Mouse (Mus musculus): Measurements from ENCODE around the gene Rnf121. TPM values are rescaled to one million over a fixed set of nuclear protein-coding genes. Genes with fewer than 3 reads are reported as not detected.

The Rnf121 gene
- 21.9 and 22.3 TPM in 2 replicates for polyA plus RNA-seq (2015; fragmentation: Nextera tagmentation; extraction: Ambion mirVana)

GRCm38 (mm10) chr7:102065046-102065891 lies at the start of gene Rnf121, which contains the start of the genes Xndc1 and Xntrpc:
Gene Rnf121, minus strand, starts transcription at chr7:102065469.
Gene Xndc1, plus strand, starts transcription at chr7:102065511.
Gene Xntrpc, plus strand, starts transcription at chr7:102065713.
- peak; percentile 97 for ATAC-seq
- Histone ChIP-seq H3K4me3 (ENCODE audit: low read depth, low read length) (peak within 1 kb of the TSS; percentile 70), H3K4me1 (replicated peaks; ENCODE audit: control insufficient read depth, insufficient read depth, low read length) (peaks cover 17% of the 10 kb centered on the region; the same call in 1 of the 2 replicates), H3K36me3 (ENCODE audit: control insufficient read depth, insufficient read depth) (no peaks in the 10 kb centered on the region), H3K9me3 (ENCODE audit: control insufficient read depth) (no peaks in the 10 kb centered on the region), H3K27ac (ENCODE audit: low read depth, low read length) (peak within 1 kb of the TSS; percentile 60), H3K27me3 (replicated peaks; ENCODE audit: control insufficient read depth, insufficient read depth, low read length) (no peaks in the 10 kb centered on the region), H3K4me2 (replicated peaks; ENCODE audit: low read depth) (peak within 1 kb of the TSS; percentile 72), H3K9ac (ENCODE audit: low read depth, low read length) (peak within 1 kb of the TSS; percentile 53)
- no peak for TF ChIP-seq CTCF (IDR thresholded peaks at IDR 0.05; ENCODE audit: low read depth)
- under 1% methylated on average over 56 of the region's 56 CpGs for WGBS

GRCm38 (mm10) chr7:102113151-102113729 lies 48.0 kb upstream of the Rnf121 start:
- Histone ChIP-seq H3K36me3 (ENCODE audit: control insufficient read depth, insufficient read depth) (peaks cover 3% of the 10 kb centered on the region; the same call in 1 of the 2 replicates), H3K9me3 (ENCODE audit: control insufficient read depth) (no peaks in the 10 kb centered on the region), H3K27me3 (replicated peaks; ENCODE audit: control insufficient read depth, insufficient read depth, low read length) (no peaks in the 10 kb centered on the region), H3K4me1 (replicated peaks; ENCODE audit: control insufficient read depth, insufficient read depth, low read length) (no peaks in the 10 kb centered on the region), H3K27ac (ENCODE audit: low read depth, low read length) (no peak overlapping the region), H3K4me2 (replicated peaks; ENCODE audit: low read depth) (no peak overlapping the region), H3K9ac (ENCODE audit: low read depth, low read length) (no peak overlapping the region), H3K4me3 (ENCODE audit: low read depth, low read length) (no peak overlapping the region)
- no peak for ATAC-seq
- TF ChIP-seq CTCF (IDR thresholded peaks at IDR 0.05; ENCODE audit: low read depth) = no peak
- WGBS = 74% methylated on average over 45 of the region's 45 CpGs

GRCm38 (mm10) chr7:102109746-102110145 lies 44.5 kb upstream of the Rnf121 start:
- no peak for ATAC-seq
- Histone ChIP-seq H3K9me3 (ENCODE audit: control insufficient read depth) (no peaks in the 10 kb centered on the region), H3K27ac (ENCODE audit: low read depth, low read length) (no peak overlapping the region), H3K36me3 (ENCODE audit: control insufficient read depth, insufficient read depth) (no peaks in the 10 kb centered on the region), H3K4me3 (ENCODE audit: low read depth, low read length) (no peak overlapping the region), H3K4me1 (replicated peaks; ENCODE audit: control insufficient read depth, insufficient read depth, low read length) (no peaks in the 10 kb centered on the region), H3K9ac (ENCODE audit: low read depth, low read length) (no peak overlapping the region), H3K4me2 (replicated peaks; ENCODE audit: low read depth) (no peak overlapping the region), H3K27me3 (replicated peaks; ENCODE audit: control insufficient read depth, insufficient read depth, low read length) (no peaks in the 10 kb centered on the region)
- 89% methylated on average over 4 of the region's 4 CpGs for WGBS
- TF ChIP-seq CTCF (IDR thresholded peaks at IDR 0.05; ENCODE audit: low read depth) = no peak

DNA sequence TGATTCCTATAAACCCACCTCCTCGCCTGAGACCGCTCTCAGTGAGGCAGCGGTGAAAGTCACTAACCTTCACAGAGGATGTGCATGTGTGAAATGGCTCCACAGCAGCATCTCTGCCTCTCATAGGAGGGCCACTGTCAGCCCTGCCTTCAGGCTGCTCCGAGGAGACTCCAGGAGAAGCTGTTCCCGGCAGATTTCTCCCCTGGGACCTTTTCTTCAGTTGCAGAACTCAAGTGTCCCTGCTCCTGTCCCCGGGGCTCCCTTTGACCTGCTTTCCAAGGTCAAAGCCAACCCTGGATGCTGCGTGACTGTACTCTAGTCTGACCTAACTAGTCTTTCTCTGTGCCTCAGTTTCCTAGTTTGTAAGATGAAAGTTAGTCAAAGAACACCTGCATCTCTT lies 43.9 kb upstream of the Rnf121 start, which contains the start of gene Art5:
Gene Art5 (minus strand): TSS at position 319 of the 400 bp plus-strand sequence.
- Histone ChIP-seq H3K4me3 (ENCODE audit: low read depth, low read length) (no peak within 1 kb of the TSS), H3K36me3 (ENCODE audit: control insufficient read depth, insufficient read depth) (no peaks in the 10 kb centered on the region), H3K9me3 (ENCODE audit: control insufficient read depth) (no peaks in the 10 kb centered on the region), H3K9ac (ENCODE audit: low read depth, low read length) (no peak within 1 kb of the TSS), H3K4me2 (replicated peaks; ENCODE audit: low read depth) (no peak within 1 kb of the TSS), H3K4me1 (replicated peaks; ENCODE audit: control insufficient read depth, insufficient read depth, low read length) (no peaks in the 10 kb centered on the region), H3K27ac (ENCODE audit: low read depth, low read length) (no peak within 1 kb of the TSS), H3K27me3 (replicated peaks; ENCODE audit: control insufficient read depth, insufficient read depth, low read length) (no peaks in the 10 kb centered on the region)
- no peak for ATAC-seq
- 68% methylated on average over 7 of the region's 7 CpGs for WGBS
- no peak for TF ChIP-seq CTCF (IDR thresholded peaks at IDR 0.05; ENCODE audit: low read depth)

DNA sequence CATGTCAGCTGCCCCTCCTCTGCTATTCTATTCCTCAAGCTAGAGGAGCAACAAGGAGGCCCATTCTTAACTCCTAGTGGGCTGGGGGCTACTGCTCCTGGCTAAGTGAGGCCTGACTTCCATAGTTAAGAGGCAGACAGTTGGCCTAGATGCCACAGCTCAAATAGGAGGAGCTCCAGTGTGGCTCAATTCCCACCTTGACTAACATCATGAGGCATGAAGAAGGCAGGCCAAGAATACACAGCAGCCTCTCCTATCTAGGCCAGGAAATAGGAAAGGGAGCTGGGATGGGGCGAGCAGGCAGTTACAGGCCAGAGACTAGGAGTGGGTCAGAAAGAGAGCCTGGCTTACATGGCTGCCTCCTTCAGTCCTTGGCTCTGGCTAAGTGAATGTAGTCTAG lies 42.9 kb upstream of the Rnf121 start:
- no peak overlapping the region for H3K9ac ChIP-seq (ENCODE audit: low read depth, low read length)
- H3K4me1 ChIP-seq (replicated peaks; ENCODE audit: control insufficient read depth, insufficient read depth, low read length) = no peaks in the 10 kb centered on the region
- no peaks in the 10 kb centered on the region for H3K27me3 ChIP-seq (replicated peaks; ENCODE audit: control insufficient read depth, insufficient read depth, low read length)
- no peak for TF ChIP-seq CTCF (IDR thresholded peaks at IDR 0.05; ENCODE audit: low read depth)
- 69% methylated on average over 1 of the region's 1 CpGs for WGBS
- no peaks in the 10 kb centered on the region for H3K36me3 ChIP-seq (ENCODE audit: control insufficient read depth, insufficient read depth)
- no peaks in the 10 kb centered on the region for H3K9me3 ChIP-seq (ENCODE audit: control insufficient read depth)
- no peak overlapping the region for H3K4me3 ChIP-seq (ENCODE audit: low read depth, low read length)
- H3K4me2 ChIP-seq (replicated peaks; ENCODE audit: low read depth) = no peak overlapping the region
- ATAC-seq = no peak
- H3K27ac ChIP-seq (ENCODE audit: low read depth, low read length) = no peak overlapping the region

DNA sequence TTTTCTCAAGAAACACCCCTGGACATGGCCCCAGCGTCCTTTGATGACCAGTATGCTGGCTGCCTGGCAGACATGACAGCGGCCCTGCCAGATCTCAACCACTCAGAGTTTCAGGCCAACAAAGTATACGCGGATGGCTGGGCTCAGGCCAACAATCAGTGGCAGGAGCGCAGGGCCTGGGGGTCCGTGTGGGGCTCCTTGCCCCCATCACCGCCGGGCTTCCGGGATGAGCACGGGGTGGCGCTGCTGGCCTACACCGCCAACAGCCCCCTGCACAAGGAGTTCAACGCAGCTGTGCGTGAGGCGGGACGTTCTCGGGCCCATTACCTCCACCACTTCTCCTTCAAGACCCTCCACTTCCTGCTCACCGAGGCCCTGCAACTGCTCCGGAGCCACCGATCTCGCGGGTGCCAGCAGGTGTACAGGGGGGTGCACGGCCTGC lies 41.5 kb upstream of the Rnf121 start:
- no peaks in the 10 kb centered on the region for H3K4me1 ChIP-seq (replicated peaks; ENCODE audit: control insufficient read depth, insufficient read depth, low read length)
- H3K27ac ChIP-seq (ENCODE audit: low read depth, low read length) = no peak overlapping the region
- 21% methylated on average over 23 of the region's 23 CpGs for WGBS
- H3K4me3 ChIP-seq (ENCODE audit: low read depth, low read length) = peak overlapping the region; percentile 13; the same call in 1 of the 2 replicates
- peak overlapping the region; percentile 63 for H3K4me2 ChIP-seq (replicated peaks; ENCODE audit: low read depth)
- ATAC-seq = 0 out of 2 replicates have a peak, but pooled peaks have one; percentile 16
- H3K27me3 ChIP-seq (replicated peaks; ENCODE audit: control insufficient read depth, insufficient read depth, low read length) = no peaks in the 10 kb centered on the region
- H3K36me3 ChIP-seq (ENCODE audit: control insufficient read depth, insufficient read depth) = no peaks in the 10 kb centered on the region
- no peaks in the 10 kb centered on the region for H3K9me3 ChIP-seq (ENCODE audit: control insufficient read depth)
- 0 out of 2 replicates have a peak overlapping the region, but pooled peaks have one; percentile 17 for H3K9ac ChIP-seq (ENCODE audit: low read depth, low read length)
- peak; percentile 34; the same call in 1 of the 2 replicates for TF ChIP-seq CTCF (IDR thresholded peaks at IDR 0.05; ENCODE audit: low read depth)
